Mouse (Mus musculus) NIH3T3 (cell line): ENCODE data around the gene Iqch.

ENCODE experiments used
- DNase-seq: peaks from one replicate; pipeline ENCODE4 v3.0.0-alpha.2; 2012; ENCODE audit warnings: low read depth

The Iqch gene

DNA sequence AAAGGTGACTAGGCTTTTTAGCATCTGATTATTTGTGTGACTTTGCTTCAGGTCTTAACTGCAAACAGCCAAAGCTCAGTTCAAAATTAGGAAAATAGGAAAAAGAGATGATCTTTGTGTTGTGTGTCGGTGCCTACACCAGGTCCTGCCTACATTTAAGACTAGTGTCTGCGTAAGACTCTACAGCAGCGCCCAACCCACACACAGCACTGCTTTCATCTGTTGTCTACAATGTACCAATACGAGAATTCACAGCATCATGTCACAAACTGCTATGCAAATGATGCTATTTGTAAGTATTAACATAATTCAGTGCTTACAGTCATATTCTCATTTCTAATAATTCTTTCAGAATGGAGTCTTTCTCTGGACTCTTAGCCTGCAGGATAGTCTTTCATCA is 108.5 kb downstream of the Iqch start:
- DNase-seq = no peak

DNA sequence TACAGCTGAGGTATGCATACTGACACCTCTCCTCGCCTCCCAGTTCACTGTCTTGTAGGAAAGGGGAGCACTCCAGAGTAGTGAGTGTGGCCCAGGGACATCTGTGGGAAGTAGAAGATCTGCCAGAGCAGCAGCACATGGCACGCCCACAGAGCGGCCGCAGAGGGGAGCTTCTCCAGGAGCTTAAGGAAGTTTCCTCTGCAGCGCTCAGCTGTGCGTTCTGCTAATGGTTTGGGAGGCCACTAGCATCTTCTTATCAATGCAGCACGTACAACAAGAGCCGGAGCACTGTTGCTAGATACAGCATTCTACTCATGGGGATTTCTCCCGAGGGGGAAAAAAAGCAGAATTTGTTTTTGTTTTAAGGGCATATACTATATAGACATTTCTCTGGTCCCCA is 110.0 kb downstream of the Iqch start:
- DNase-seq = no peak

DNA sequence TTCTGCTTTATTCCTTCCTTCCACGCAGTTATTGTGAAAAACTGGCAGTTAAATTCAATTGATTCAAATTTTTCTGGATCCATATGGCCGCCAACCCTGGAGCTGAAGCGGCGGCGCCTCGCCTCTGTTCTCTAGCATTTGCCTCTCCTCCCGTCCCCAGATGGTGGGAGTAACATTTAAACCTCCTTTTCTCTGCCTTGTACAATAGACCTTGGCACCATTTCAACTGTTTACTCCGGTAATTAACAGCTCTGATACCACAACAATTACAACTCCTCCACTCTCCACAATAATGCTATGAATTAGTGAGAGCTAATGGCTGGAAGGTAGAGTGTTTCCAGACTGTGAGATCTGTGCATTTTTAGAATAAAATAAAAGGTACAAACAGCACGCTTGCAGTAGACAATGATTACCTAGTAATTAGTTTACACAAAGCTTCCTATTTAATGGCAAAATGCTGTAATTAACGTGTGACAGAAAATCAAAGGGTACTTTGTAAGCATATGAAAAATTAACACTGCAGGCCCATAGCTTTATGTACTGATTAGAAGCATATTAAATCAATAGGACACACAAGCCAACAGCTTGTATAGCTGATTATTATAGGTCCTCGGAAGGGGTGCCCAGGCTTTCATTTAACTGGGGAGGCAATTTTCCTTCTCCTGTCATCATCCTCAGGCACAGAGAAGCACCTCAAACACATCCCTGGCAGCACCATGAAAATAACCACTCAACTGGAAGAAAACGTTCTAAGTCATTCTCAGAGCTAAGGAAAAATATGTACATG is 111.6 kb downstream of the Iqch start:
- no peak for DNase-seq

DNA sequence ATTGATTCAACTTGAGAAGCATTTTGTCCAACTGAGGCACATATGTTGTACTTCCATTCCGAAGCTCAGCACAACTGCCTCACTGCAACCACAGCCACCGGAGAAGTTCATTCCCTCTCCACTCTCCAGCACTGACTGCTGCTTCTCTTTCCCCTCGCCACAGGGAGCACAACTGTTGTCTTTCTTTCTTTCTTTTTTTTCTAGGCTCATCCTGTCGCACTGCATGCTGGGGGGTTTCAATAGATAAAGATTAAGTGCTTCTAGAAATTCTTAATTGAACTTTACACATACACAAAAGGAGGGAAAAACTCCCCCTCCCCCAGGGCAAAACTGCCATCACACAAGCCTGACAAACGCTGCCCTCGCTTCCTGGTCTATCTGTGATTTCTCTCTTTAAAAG is 113.1 kb downstream of the Iqch start:
- DNase-seq = no peak

DNA sequence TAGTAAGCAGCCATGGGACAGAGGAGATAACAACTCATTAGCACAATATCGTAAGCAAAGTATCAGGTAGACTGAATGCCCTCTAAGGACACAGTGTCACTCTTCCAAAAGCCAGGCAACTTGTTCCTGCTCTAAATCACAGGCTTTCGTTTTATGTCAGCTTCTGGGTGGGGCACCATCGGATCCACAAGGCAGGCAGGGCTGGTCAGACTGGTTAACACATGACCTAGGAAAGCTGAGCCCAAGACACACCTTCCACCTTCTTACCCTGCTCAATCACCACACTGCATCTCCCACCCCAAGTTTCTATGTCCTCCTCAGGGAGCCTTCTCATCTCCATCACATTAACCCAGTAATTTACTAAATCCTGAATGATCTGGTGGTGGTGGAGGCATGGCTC is 136.7 kb downstream of the Iqch start:
- no peak for DNase-seq

DNA sequence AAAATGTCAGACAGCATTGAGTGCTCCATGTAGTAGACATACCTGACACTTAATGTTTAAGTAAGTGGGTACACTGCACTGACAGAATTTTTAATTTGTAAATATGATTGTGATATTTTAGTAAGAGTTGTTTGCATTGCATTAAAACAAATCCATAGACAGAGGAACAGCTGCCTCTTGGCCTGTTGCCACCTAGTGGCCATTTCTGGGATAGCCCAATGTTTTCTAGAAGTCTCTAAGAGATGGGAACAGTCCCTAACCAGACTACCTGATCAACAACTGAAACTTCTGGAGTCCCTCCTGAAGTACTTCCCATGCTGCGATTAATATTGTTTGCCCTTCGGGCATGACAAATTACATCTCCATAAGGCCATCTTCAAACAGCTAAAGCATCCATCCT is 140.0 kb downstream of the Iqch start:
- peak; percentile 87 for DNase-seq

DNA sequence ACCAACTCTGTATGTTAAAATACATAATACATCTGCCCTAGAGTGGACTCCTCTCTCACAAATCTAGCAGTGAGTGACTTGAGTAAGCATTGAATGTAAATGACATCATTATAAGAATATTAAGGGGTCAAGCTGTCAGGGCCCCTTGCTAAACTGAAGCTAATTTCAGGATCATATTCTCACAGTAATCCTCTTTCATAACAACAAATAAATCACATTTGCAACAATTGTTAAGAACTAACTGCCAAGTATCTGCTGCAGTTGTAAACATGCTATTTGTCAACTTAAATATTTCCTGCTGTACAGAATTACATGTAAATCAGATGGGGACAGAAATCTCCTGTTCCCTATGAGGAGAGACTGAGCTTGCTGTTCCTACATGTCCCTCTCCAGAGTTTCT is 145.9 kb downstream of the Iqch start:
- DNase-seq = no peak

DNA sequence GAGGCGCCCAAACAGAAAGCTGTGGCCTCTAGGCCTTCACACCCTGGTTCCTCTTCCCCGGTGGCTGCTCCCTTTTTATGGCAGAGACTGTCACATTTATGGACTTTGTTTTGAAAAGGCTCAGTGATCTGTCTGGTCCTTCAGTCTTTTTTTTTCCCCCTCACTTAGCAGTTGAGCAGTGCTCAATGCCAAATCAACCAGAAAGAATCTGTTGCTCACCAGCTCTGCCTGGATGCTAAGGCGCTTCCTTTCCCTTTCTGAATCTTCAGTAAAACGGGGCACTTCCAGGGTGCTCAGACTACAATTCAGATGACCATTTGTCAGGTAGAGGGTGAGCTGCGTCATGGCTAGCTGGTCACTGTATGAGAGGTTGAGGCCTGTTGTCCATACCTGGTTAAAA is 148.0 kb downstream of the Iqch start:
- DNase-seq = no peak

DNA sequence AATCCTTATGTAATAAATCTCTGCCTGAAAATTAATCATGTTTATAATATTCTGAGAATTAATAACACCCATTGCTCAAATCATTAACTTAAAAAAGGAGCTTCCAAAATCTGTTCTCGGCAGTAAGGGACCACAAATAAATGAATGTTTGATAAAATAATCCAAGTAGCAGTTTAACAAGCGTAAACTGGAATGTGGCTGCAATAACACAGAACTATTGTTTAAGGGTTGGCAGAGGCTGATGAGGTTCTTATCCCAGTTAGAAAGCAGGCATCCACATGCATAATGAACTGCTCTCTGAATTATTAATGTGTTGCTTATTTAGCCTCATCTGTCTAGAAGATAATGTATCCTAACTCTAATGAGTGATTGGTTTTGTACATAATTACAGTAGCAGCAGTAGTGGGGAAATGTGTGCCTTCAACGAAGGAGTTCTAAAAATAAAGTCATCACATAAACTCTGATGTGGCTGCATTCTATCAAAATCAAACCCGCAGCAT is 151.7 kb downstream of the Iqch start:
- DNase-seq = no peak

DNA sequence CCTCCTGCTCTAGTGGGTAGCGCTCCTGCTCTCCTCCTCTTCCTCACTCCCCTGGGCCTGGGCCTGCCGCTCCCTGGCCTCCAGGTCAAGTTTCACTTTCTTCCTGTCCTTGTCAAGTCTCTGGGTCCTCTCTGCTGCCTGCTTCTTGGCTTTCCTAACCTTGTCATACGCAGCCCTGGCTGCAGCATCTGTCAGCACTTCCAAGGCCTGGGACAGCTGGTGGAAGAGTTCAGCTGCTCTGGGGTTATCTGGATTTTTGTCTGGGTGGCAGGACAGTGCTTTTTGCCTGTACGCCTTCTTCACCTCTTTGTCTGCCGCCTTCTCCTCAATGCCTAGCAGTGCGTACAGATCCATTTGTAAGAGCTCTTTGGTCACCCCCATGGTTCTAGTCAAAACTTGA is 158.6 kb downstream of the Iqch start:
- DNase-seq = no peak

DNA sequence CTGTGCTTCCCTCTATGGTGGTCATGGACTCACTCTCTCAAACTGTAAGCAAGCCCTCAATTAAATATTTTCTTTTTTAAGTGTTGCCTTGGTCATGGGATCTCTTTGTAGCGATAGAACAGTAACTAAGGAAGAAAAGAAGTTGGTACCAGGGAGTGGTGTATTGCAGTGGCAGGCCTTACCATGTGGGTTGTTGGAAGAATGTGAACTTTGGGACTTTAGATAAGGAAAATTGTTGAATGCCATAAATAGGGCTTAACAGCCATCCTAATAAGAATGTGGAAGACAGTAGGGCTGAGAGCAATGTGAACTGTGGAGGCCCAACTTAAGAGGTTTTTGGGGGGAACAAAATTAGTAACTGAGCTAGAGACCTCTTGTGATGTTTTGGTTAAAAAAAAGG is 171.6 kb downstream of the Iqch start:
- no peak for DNase-seq

DNA sequence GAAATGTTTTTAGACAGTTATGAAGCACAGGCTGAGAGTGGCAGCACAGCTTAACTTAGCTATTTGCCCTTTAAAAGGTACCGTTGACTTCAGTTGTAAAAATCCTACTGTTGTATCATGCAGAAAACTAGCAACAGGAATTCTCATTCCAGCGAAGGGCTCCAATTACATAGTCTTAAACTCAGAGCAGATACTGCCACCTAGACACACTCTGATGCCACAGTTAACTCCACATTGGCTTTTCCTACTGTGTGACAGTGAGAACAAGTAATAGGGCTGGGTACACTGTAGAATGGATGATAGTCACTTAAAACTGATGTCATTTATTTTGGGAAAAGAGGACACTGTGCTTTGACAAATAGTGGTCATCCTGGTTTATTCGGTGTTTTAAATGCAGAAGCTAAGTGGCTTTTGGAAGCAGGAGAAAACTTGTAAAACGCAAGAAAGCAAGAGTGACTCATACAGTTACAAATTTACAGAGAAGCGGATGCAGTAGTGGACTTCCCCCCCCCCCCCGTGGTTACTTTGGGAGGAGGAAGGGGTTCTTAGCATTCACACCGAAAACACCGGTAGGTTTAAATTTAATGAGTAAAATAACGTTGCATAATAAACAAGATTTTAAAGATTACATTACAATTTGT is 181.1 kb downstream of the Iqch start:
- DNase-seq = peak; percentile 17

DNA sequence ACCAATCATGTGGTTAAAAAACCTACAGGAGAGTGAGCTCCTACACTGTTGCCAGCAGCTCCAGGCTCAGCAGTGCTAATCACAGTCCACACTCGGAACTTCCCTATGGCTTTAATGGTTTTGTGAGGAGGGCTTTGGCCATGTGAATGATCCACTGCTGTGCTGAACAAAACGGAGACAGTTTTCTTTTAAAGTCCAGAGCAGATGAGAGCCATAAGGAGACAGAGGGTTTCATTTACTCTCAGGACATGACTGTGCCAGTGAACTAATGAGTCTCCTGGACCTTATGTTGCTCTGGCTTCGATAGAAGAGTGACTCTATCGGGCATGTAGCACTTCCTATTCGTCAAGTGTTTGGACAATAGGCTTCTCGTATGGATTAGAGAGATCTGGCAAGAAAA is 181.9 kb downstream of the Iqch start:
- no peak for DNase-seq

DNA sequence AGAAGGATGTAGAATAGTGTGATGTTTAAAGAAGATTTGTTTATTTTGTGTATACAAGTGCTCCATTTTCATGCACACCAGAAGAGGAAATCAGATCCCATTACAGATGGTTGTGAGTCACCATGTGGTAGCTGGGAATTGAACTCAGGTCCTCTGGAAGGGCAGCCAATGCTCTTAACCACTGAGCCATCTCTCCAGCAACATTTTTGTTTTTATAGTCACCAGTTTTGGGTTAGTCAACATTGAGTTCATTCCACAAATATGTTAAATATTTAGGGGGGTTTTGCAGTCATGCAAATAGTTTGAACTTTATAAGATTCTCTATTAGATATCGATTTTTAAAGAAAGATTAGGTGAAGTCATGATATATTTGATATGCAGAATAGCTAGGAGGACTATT is 202.1 kb downstream of the Iqch start:
- DNase-seq = peak; percentile 40

DNA sequence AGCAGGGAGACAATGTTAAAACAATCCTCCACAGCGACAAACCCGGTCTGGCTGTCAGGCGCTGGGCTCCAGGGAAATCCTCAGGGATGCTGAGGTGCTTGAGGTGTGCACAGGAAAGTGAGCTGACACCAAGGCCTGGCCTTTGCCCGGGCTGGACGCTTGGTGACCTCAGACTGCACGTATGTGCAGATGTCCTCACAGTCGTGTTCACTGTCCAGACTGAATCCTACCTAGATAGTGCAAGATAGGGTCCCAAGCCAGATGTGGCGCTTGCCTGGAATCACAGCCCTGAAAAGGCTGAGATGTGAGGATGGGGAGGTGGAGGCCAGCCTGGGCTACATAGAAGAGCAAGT is 202.9 kb downstream of the Iqch start:
- DNase-seq = no peak

DNA sequence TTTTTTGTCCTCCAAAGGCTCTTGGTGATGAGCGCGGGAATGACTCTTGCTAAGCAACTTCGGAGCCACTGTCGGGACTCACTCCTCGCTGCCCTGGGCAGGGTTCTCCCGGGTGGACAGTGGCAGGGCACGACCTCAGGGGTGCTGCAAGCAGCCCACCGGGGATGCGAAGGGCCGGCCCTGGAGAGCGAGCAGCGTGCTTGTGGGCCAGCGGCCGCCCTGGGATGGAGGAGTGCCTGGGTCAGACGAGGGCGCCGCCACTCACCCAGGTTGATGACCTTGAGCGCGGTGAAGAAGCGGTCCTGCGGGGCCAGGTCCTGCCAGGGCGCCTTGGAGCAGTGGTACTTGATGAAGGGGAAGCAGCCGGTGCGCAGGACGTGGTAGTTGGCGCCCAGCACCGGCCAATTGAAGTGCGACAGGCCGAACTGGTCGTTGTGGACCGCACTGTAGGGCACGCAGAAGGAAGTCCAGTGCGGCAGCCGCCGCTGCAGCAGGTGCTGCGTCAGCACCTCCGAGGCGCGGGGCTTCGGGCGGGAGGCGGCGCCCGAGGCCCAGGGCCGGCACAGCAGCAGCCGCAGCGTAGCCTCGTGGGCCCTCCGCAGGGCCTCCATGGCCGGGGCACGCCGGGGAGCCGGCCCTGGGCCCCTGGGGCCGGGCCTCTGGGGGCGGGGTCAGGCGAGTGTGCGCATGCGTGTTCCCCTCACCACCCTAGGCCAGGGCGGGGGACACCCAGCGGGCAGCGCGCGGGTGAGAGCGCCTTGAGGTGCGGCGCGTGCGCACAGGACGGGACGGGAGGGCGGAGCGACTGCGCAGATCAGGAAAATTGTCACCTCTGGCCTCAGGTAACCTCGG is 203.5 kb downstream of the Iqch start, which contains the start of gene 2300009A05Rik:
2300009A05Rik (minus strand) TSS at position 636 of the 852 bp plus-strand sequence.
- peak; percentile 93 for DNase-seq

DNA sequence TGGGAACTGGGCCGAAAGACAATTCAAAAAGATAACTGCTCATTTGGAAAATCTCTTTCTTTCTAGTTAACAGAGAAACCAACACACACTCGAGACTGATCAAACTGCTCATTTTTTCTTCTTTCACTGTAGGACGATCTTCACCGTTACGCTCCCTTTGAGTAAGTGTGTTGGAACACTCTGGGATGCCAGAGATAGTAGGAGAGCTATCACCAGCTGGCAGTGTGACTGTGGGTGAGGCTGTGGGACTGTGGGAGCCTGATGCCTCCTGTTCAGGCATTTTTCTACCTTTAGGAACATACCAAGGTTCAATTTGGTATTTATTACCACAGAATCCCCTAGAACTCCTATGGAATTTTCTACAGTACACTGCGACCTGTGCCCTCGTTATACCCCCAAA is 206.7 kb downstream of the Iqch start:
- DNase-seq = no peak

DNA sequence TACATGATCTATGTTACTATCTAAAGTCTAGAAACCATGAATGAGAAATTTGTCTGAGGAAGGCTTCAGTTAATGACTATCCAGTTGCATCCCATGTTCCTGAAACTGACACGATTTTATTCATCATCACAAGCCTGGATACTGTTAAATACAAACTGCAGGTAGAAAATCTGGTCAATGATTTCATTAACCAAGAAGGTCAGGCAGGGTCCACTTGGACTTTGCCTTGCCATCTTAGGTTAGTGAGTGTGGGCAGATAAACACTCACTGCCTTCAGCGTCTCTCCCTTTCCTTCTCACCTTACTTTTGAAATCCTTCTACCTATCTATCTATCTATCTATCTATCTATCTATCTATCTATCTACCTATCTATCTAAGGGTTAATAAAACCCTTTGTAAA is 211.0 kb downstream of the Iqch start:
- no peak for DNase-seq

DNA sequence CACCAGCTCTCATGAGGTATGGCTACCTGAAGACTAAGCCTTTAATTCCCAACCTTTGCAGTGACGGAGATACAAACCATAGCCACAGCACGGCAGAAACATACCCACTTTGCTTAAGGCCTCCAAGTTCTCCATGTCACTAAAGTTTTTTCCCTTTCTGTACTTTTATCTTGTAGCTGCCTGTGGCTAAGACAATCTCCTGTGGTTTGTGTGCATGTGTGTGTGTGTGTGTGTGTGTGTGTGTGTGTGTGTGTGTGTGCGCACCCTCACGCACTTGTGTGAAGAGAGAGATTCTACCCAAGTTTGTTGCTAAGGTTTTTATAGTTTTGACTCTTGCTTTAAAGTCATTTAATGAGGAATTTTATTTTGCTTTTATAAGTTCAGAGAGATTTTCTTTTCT is 219.5 kb downstream of the Iqch start:
- no peak for DNase-seq

DNA sequence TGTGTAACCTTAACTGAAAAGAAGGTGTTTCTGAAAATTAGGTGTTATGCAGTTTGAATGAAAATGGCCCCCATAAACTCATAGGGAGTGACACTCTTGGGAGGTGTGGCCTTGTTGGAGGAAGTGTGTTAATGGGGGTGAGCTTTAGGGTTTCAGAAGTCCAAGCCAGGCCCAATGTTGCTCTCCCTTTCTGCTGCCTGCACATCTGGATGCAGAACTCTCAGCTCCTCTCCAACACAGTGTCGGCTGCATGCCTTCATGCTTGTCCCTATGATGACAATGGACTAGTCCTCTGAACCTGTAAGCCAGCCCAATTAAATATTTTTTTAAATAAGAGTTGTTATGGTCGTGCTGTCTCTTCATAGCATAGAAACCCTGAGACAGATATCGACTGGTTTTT is 222.0 kb downstream of the Iqch start:
- no peak for DNase-seq

DNA sequence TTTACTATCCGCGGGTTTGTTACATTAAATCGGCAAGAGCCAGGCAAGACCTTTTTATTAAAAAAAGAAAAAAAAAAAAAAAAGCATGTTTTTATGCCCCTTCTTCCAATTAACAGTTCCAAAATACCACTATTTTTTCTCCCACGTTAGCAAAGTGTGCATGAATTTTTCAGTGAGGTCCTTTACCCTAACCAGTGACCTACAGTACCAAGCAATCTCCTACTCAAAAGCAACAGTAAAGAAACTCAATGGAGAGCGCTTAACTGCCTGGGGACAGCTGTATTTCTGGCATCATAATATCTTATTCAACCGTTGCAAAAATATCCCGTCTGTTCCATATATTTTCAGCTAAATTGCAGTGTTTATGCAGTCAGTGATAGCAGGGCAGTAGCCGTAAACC is 224.1 kb downstream of the Iqch start:
- no peak for DNase-seq

DNA sequence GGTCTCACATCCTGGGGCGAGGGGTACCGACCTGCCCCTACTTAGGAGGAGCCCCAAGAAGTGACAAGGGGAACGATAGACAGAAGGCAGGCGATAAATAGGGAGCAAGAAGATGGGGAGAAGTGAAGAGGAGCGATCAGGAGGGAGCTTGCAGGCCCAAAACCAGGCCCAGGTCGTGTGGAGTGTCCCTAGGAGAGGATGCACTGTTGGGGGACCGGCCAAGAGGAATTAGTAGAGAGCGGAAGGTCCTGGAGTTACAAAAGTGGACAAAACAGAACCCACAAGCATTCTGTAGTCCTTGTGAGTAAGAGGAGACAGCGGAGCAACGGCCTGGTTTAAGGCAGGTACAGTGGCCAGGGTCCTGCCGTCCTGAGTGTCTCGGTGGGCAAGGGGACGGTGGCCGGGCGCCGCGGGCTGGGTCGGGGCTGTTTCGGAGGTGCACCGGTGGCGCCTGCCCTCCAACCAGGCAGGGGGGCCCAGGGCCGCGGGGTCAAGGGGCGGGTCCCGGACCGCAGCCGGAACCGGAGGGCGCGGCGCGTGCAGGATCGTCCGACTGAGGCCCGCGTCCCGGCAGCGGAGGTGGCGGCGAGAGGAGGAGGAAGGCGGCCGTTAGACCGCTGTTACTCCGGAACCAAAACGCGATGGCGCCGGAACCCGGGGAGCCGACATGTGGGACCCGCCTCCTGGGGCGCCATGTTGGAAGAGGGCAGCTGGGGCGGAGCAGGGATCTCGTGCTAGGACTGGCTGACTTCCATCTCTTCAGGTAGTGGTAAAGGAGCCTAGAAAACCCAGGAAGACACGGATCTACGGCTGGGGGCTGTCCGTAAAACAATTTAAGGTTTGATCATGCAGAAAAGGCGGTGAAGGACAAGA is 224.8 kb downstream of the Iqch start, which contains the start of gene Map2k5:
Map2k5 (minus strand) TSS at position 633 of the 873 bp plus-strand sequence.
- DNase-seq = peak; percentile 91
